Comparison of ENCODE assay signal across 24 mouse cellular contexts in the genomic region with DNA sequence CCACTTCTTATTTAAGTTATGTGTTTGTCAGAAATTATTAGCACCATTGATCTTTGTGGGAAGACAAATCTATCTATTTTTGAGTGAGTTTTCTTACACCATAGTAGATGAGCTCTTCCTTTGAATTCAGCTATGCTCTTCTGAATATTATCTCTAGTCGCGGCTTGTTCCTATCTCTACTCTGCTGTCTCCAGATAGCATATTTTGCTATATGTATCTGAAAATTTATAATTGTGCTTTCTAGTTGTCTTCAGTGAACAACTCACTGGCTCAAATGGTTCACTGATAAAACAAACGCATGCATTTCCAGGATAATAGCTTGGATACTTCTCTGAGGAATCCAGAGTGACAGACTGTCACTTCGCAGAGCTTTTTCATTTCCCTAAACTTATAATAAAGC.
"Had no signal": no experiment of that assay in that cellular context is flagged by ENCODE, and none has a peak within 500 bp of the region (broad histone marks: within the 10 kb centered on the region; RNA-seq: fewer than 3 reads in every experiment).

No protein-coding gene starts in this region.

- H3K27me3 ChIP-seq: heart, embryonic 13.5 days; heart, embryonic 15.5 days; hindbrain, embryonic 12.5 days; intestine, embryonic 15.5 days; limb, embryonic 12.5 days had no signal

- H3K36me3 ChIP-seq: heart, embryonic 13.5 days; heart, embryonic 15.5 days; hindbrain, embryonic 12.5 days; intestine, embryonic 15.5 days; limb, embryonic 10.5 days; limb, embryonic 12.5 days had no signal

- DNase-seq: forebrain, postnatal 0 days; gastrocnemius, postnatal 14 days; gastrocnemius, postnatal 36 days; heart, adult 11 months; heart, adult 2 months; heart, postnatal 14 days; heart, postnatal 36 days; kidney, adult 18-20 months; kidney, adult 8-10 months; kidney, postnatal 10 days; kidney, postnatal 36 days; layer of hippocampus, adult 9-11 months had no signal

- H3K27ac ChIP-seq: heart, adult 2 months; heart, embryonic 13.5 days; heart, embryonic 15.5 days; hindbrain, embryonic 12.5 days; hindbrain, embryonic 14.5 days; intestine, embryonic 15.5 days; left cerebral cortex, adult 2 months; limb, embryonic 10.5 days; limb, embryonic 12.5 days had no signal

- H3K9me3 ChIP-seq: heart, embryonic 13.5 days; heart, embryonic 15.5 days; hindbrain, embryonic 12.5 days; intestine, embryonic 15.5 days; limb, embryonic 10.5 days; limb, embryonic 12.5 days had no signal

- H3K4me3 ChIP-seq: heart, adult 2 months; heart, embryonic 13.5 days; heart, embryonic 15.5 days; hindbrain, embryonic 12.5 days; intestine, embryonic 15.5 days; left cerebral cortex, adult 2 months; limb, embryonic 10.5 days; limb, embryonic 12.5 days had no signal

- ATAC-seq: forebrain, postnatal 0 days; hindbrain, embryonic 16.5 days; inflammation-experienced regulatory T-cells, adult 6 months; intestine, embryonic 15.5 days; intestine, postnatal 0 days had no signal

- H3K4me2 ChIP-seq: heart, embryonic 11.5 days; heart, embryonic 13.5 days; heart, embryonic 15.5 days; hindbrain, embryonic 12.5 days; hindbrain, embryonic 14.5 days; intestine, embryonic 15.5 days; limb, embryonic 12.5 days had no signal

- H3K9ac ChIP-seq: forebrain, postnatal 0 days; heart, embryonic 13.5 days; heart, embryonic 15.5 days; hindbrain, embryonic 12.5 days; hindbrain, embryonic 14.5 days; intestine, embryonic 15.5 days; limb, embryonic 12.5 days had no signal

- H3K4me1 ChIP-seq: heart, embryonic 13.5 days; heart, embryonic 15.5 days; hindbrain, embryonic 12.5 days; intestine, embryonic 15.5 days; limb, embryonic 10.5 days; limb, embryonic 12.5 days had no signal
